Mouse (Mus musculus): ENCODE measurements around the gene Il10.

DNA sequence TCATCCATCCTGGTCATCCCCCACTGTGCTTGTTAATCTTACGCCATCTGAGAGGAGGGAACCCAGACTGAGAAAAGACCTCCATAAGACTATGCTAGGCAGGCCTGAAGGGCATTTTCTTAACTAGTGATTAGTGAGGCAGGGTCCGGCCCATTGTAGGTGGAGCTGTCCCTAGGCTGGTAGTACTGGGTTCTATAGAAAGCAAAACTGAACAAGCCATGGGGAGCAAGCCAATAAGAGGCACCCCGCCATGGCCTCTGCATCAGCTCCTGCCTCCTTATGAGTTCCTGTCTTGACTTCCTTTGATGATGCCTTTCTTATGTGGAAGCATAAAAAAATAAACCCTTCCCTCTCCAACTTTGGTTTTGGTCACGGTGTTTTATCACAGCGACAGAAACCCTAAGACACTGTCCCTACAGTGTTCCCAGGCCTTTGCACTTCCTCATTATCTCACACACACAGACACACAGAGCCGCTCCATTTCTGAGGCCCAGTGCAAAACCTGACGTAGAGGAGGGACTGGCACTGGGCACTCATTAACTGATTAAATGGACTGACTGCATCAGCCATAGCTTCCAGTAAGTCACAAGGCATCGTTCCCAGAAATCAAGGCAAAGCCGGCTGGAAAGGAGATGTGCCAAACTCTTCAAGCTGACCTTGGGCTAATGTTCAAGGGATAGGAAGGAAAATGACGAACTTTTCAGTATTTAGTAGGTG lies 48.5 kb downstream of the Il10 start:
- TF ChIP-seq POLR2A (IDR thresholded peaks at IDR 0.05; ENCODE audit: borderline replicate concordance, low read depth, low read length), result no peak
- no peak for TF ChIP-seq CTCF (IDR thresholded peaks at IDR 0.05; ENCODE audit: low read depth, low read length)

All from bone marrow macrophage, adult 2 months (primary cell).